Mouse (Mus musculus) megakaryocyte, embryonic 14.5 days (primary cell): ENCODE measurements around the gene Hpcal1. TPM values are rescaled to one million over a fixed set of nuclear protein-coding genes. Genes with fewer than 3 reads are reported as not detected.

Source experiments
- H3K27me3 ChIP-seq: replicated peaks from 2 replicates; pipeline ENCODE3; 2012; ENCODE audit warnings: inconsistent platforms
- H3K36me3 ChIP-seq: replicated peaks from 2 replicates; pipeline ENCODE3; 2012; ENCODE audit warnings: low read length, inconsistent platforms, mixed read lengths
- H3K4me1 ChIP-seq: 2 replicates; pipeline ENCODE4 v1.6.1; 2012; ENCODE audit warnings: inconsistent platforms
- H3K4me3 ChIP-seq: replicated peaks from 2 replicates; pipeline ENCODE3; 2012; ENCODE audit warnings: moderate library complexity, mild to moderate bottlenecking, inconsistent platforms
- H3K9me3 ChIP-seq: 2 replicates; pipeline ENCODE4 v1.6.1; 2012; ENCODE audit warnings: inconsistent platforms
- FLI1 ChIP-seq: IDR thresholded peaks from 2 replicates; pipeline ENCODE4 v1.6.1; 2012; ENCODE audit warnings: low read length, inconsistent platforms, mixed read lengths
- GATA1 ChIP-seq: IDR thresholded peaks from 3 replicates; pipeline ENCODE4 v1.6.1; 2012; ENCODE audit warnings: mixed read lengths, low read length, inconsistent platforms, borderline replicate concordance
- polyA plus RNA-seq: library from polyadenylated mRNA; stranded (reverse); fragments of >175 nt; gene quantifications from 2 replicates; pipeline ENCODE4 v1.2.3, GENCODE M21; 2012; ENCODE audit warnings: low replicate concordance; ENCODE audit not compliant: insufficient read depth

Hpcal1 gene
- polyA plus RNA-seq, 1 experiment: 27.1 TPM

DNA sequence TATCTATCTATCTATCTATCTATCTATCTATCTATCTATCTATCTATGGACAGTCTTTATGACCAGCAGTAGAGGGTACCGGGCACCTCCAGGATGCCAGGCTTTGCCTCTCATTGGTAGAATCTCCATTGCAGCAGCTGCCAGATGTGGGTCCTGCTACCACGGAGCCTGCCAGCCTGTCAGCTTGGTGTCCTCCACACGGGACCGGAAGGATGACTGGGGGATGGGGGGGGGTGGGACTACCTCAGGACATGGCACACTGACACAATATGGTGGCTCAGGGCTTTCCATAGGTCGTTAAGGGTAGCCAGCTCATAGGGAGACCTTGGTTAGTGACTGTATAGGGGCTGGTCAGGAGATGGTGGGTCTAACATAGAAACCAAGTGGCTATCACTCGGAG lies 45.7 kb downstream of the Hpcal1 start:
- peaks cover 80% of the 10 kb centered on the region for H3K4me1 ChIP-seq
- peaks cover 2% of the 10 kb centered on the region for H3K9me3 ChIP-seq
- H3K36me3 ChIP-seq: peaks cover 27% of the 10 kb centered on the region
- TF ChIP-seq FLI1 (no peak), GATA1 (no peak)
- no peak overlapping the region for H3K4me3 ChIP-seq
- H3K27me3 ChIP-seq: no peaks in the 10 kb centered on the region

DNA sequence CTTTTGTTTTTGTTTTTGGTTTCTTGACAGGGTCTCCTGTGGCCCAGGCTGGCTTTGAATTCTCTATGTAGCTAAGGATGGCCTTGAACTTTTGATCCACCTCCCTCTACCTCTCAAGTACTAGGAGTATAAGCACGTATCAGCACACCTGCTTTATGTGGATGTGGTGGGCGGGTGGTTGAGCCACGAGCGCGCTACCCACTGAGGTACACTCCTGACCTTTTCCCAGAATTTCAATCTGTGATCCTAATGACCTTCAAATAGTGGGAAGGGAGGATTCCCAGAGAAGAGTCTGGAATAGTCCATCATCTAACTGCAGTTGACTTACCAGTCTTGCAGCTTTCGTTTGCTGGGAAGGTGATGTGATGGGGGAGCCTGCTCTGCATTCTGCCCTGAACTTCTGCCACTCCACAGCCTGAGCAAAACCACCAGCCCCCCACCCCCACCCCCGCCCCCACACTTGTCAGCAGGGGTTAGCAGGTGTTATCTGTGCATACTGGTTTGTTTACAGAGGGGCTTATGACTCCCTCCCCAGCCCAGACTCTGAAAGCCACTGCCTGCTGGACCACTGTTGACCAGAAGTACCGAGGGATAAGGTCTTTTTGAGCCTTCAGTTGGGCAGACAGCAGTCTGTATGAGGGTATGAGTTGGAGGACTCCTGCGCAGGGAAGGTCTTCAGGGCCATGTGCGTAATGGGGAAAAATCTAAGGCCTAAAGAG lies 46.4 kb downstream of the Hpcal1 start:
- H3K27me3 ChIP-seq: no peaks in the 10 kb centered on the region
- H3K9me3 ChIP-seq: no peaks in the 10 kb centered on the region
- H3K4me1 ChIP-seq: peaks cover 86% of the 10 kb centered on the region
- H3K4me3 ChIP-seq: no peak overlapping the region
- TF ChIP-seq FLI1: no peak
- TF ChIP-seq GATA1: no peak
- H3K36me3 ChIP-seq: peaks cover 27% of the 10 kb centered on the region

DNA sequence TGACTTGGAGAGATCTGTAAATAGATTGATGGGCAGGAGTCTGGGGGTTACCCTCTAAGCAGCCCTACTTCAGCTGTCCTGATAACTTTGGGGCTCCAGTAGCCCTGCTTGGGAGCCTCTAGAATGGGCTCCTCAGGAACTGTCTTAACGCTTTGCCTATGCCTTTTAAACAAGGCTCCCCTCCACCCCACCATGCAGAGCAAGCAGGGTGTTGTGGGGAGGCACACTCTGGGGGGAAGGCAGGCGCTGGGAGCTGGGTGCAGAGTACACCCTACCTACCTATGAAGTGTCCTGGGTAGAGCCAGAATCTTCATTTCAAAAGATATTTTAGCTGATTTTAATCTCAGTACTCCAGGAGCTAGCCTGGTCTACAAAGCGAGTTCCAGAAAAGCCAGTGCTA lies 47.2 kb downstream of the Hpcal1 start:
- H3K4me1 ChIP-seq: peaks cover 84% of the 10 kb centered on the region

DNA sequence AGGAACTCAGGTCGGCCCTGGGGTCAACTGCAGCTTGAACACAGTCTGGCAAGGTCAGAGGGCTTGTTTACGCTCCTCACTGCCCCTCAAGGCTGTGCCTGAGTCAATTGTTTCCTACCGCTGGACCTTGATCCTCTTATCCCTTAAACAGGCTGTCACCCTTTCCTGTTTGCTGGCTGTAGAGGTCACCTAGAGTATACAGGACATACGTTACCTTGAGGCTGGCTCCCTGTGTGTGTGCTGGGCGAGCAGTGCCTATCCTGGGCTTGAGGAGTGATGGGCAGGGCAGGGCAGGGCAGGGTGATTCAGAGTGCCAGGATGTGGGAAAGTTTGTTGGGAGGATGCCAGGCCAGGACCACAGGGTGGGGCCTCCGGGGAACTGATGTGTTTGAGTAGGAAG lies 47.8 kb downstream of the Hpcal1 start:
- no peaks in the 10 kb centered on the region for H3K27me3 ChIP-seq
- H3K4me1 ChIP-seq: peaks cover 78% of the 10 kb centered on the region
- H3K36me3 ChIP-seq: peaks cover 31% of the 10 kb centered on the region
- peak overlapping the region; percentile 28 for H3K4me3 ChIP-seq
- no peaks in the 10 kb centered on the region for H3K9me3 ChIP-seq
- no peak for TF ChIP-seq GATA1
- no peak for TF ChIP-seq FLI1

More for the DNA sequence above, 47.2 kb downstream of the Hpcal1 start:
- TF ChIP-seq FLI1 (no peak), GATA1 (no peak)
- no peaks in the 10 kb centered on the region for H3K27me3 ChIP-seq
- no peak overlapping the region for H3K4me3 ChIP-seq
- peaks cover 27% of the 10 kb centered on the region for H3K36me3 ChIP-seq
- H3K9me3 ChIP-seq: no peaks in the 10 kb centered on the region

DNA sequence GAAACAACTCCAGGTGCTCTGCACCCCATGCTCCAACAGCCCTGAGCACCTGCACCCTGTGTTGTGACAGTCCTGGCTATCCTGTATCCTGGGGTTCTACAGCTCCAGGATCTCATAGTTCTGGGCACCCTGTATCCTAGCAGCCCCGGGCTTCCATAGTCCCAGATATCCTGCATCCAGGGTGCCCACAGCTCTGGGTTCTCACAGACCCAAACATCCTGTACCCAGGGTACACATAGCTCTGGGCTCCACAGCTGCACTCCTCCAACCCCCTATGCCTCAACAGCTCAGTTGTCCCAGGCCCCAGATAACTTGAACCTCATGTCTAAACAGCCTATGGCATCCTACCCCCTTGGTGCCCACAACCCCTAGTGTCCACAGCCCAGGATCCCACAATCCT lies 49.6 kb downstream of the Hpcal1 start:
- peaks cover 33% of the 10 kb centered on the region for H3K36me3 ChIP-seq
- H3K4me1 ChIP-seq: peaks cover 69% of the 10 kb centered on the region
- no peak overlapping the region for H3K4me3 ChIP-seq
- H3K9me3 ChIP-seq: no peaks in the 10 kb centered on the region
- no peaks in the 10 kb centered on the region for H3K27me3 ChIP-seq
- TF ChIP-seq GATA1: no peak
- no peak for TF ChIP-seq FLI1

DNA sequence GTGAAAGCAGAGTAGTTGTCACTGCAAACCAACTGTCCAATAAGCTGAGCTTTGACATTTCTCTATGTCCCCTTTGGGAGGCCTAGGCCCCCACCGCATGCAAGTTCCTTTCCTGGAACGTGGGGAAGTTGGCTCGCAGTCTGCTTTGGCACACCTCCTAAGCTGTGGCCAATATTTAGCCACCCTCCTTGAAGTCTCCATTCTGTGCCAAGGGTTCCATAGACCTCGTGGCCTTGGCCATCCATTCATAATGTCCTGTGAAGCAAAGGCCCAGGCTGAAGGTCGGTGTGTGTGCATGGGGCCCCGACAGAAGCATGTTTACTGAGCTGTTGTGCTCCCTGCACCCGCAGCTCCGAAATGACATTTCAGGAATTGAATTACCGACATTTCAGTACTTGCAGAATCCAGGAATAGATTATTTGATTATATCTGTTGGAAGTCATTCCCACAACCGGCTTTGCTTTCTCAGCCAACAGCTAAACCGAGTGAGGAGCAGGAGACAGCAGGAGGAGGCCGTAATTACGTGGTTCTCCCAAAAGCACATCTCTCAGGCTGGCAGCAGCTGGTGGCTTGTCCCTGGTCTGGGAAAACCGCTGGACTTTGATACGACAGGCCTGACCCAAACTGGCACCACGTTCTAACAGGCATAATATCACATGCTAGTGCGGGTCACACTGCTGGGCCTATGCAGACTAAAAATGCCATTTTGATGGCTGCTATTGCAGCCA lies 51.1 kb downstream of the Hpcal1 start:
- TF ChIP-seq GATA1 (no peak), FLI1 (no peak)
- peaks cover 34% of the 10 kb centered on the region for H3K36me3 ChIP-seq
- H3K9me3 ChIP-seq: no peaks in the 10 kb centered on the region
- no peaks in the 10 kb centered on the region for H3K27me3 ChIP-seq
- no peak overlapping the region for H3K4me3 ChIP-seq
- peaks cover 70% of the 10 kb centered on the region for H3K4me1 ChIP-seq

DNA sequence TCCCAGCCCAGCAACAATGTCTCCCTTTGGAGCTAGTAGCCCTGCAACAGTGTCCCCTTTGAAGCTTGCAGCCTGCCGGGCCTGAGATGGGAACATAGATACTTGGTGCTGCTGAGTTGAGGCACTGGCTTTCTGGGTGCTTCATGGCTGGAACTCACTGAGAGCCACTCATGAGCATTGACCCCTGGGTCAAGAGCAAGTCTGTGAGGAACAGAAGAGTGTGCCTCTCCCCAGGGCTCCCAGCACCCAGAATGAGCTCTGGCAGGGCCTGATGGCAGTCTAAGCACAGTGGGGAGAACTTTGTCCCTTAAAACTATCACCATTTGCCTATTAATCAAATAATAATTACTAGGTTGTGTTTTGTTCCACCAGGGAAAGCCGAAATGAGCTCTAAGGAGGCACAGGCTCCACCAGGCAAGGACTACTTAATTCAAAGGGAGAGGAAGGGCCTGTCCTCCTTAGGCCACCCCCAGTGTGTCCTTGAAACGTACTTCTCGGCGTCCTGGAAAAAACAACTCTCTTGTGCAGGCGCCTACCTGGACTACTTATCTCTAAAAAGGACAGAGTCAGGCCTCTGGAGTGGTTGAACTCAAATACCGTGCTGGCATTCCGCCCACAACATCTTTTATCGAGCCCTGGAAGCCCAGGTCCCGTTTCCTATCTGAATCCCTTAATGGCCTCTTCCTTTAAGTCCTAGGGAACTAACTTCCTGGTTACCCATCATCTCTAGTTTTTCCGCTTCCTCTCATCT lies 52.1 kb downstream of the Hpcal1 start:
- Histone ChIP-seq H3K4me1 (peaks cover 68% of the 10 kb centered on the region), H3K4me3 (no peak overlapping the region), H3K36me3 (peaks cover 34% of the 10 kb centered on the region), H3K27me3 (no peaks in the 10 kb centered on the region), H3K9me3 (no peaks in the 10 kb centered on the region)
- TF ChIP-seq GATA1 (no peak), FLI1 (no peak)

DNA sequence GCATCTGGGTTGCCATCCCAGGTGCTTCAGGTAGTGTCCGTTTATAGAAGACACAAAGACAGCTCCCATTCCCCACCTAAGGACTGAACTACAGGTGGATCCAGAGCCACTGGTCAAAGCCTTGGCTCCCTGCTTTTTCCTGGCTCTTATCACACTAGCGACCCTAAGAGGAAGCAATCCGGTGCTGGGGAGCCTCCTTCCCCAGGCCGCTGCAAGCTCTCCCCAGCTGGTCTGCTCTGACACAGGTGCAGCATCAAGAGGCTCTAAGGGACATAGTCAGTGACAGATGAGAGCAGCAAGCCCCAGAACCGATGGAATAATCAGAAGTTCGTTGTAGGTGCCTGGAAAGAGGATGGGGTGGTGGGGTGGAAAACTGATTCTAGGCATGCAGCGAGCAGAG lies 54.8 kb downstream of the Hpcal1 start:
- no peak overlapping the region for H3K4me3 ChIP-seq
- TF ChIP-seq GATA1 (no peak), FLI1 (no peak)
- H3K4me1 ChIP-seq: peaks cover 63% of the 10 kb centered on the region
- no peaks in the 10 kb centered on the region for H3K27me3 ChIP-seq
- H3K36me3 ChIP-seq: peaks cover 18% of the 10 kb centered on the region
- no peaks in the 10 kb centered on the region for H3K9me3 ChIP-seq

DNA sequence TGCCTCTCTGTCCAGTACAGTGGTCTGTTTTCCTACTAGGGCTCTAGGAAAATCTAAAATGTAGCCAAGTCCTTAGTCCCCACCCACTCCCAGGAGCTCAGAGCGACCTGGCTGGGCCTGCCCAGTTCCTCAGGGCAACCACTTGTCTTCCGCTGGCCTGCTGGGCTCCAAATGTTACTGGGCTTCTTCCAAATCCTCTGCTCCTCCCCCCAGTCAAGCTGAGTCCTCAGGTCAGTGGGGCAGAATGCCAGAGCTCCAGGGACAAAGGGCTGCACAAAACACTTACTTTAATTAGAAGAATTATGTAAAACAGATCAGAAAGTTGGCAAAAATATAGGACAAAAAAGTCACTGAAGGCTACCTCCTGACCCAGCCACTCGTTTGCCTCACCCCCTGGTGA lies 56.1 kb downstream of the Hpcal1 start:
- Histone ChIP-seq H3K9me3 (no peaks in the 10 kb centered on the region), H3K4me1 (peaks cover 60% of the 10 kb centered on the region), H3K27me3 (no peaks in the 10 kb centered on the region), H3K4me3 (no peak overlapping the region), H3K36me3 (peaks cover 16% of the 10 kb centered on the region)
- no peak for TF ChIP-seq GATA1
- no peak for TF ChIP-seq FLI1
